Mouse (Mus musculus) forebrain, embryonic 16.5 days (tissue): ENCODE measurements at regions not wholly inside any gene's neighbourhood (a gene's known extent, or its start where the extent isn't known, plus 50 kb on each side); places are given as distances from the start of the nearest gene placed in this dataset.

Experiments
- ATAC-seq: fragments of 200-750 bp; cut with Nextera tagmentation; 2 replicates; pipeline ENCODE4 v1.8.0; 2017; ENCODE audit warnings: mild to moderate bottlenecking, moderate library complexity
- H3K27ac ChIP-seq: fragments of 300-500 bp; sonication (generic); 2 replicates; pipeline ENCODE4 v1.5.1; 2014; ENCODE audit warnings: low read length, control low read depth
- H3K27me3 ChIP-seq: fragments of 300-500 bp; sonication (generic); replicated peaks from 2 replicates; pipeline ENCODE4 v1.6.1; 2014; ENCODE audit warnings: low read length; ENCODE audit not compliant: control insufficient read depth, insufficient read depth
- H3K36me3 ChIP-seq: fragments of 300-500 bp; sonication (generic); 2 replicates; pipeline ENCODE4 v1.6.1; 2014; ENCODE audit not compliant: control insufficient read depth, insufficient read depth
- H3K4me1 ChIP-seq: fragments of 300-500 bp; sonication (generic); replicated peaks from 2 replicates; pipeline ENCODE4 v1.6.1; 2014; ENCODE audit warnings: low read length; ENCODE audit not compliant: control insufficient read depth, insufficient read depth
- H3K4me2 ChIP-seq: fragments of 300-500 bp; sonication (generic); 2 replicates; pipeline ENCODE4 v1.6.1; 2014; ENCODE audit warnings: mild to moderate bottlenecking, low read length, control low read depth
- H3K4me3 ChIP-seq: fragments of 300-500 bp; sonication (generic); replicated peaks from 2 replicates; pipeline ENCODE4 v1.5.1; 2014; ENCODE audit warnings: mild to moderate bottlenecking, low read length, control low read depth
- H3K9ac ChIP-seq: fragments of 300-500 bp; sonication (generic); replicated peaks from 2 replicates; pipeline ENCODE4 v1.6.1; 2014; ENCODE audit warnings: low read depth, low read length, control low read depth
- H3K9me3 ChIP-seq: fragments of 300-500 bp; sonication (generic); 2 replicates; pipeline ENCODE4 v1.6.1; 2016; ENCODE audit warnings: low read length; ENCODE audit not compliant: control insufficient read depth
- WGBS: fragments of 180-500 bp; shearing (Covaris S2); extraction: QIAGEN DNeasy Blood & Tissue Kit; methylation state at CpG from one replicate; pipeline ENCODE4 v1.1.7; 2014; 5-methylcytosine and 5-hydroxymethylcytosine counted together

GRCm38 (mm10) chr15:90021746-90022312, 180.2 kb upstream of the Syt10 start:
- H3K9ac ChIP-seq = no peak overlapping the region
- no peak overlapping the region for H3K27ac ChIP-seq
- H3K9me3 ChIP-seq = no peaks in the 10 kb centered on the region
- no peaks in the 10 kb centered on the region for H3K36me3 ChIP-seq
- H3K4me2 ChIP-seq = no peak overlapping the region
- H3K4me1 ChIP-seq = no peaks in the 10 kb centered on the region
- no peaks in the 10 kb centered on the region for H3K27me3 ChIP-seq
- no peak overlapping the region for H3K4me3 ChIP-seq
- ATAC-seq = no peak

GRCm38 (mm10) chr15:90023164-90023563, 181.5 kb upstream of the Syt10 start:
- Histone ChIP-seq H3K4me3 (no peak overlapping the region), H3K27ac (no peak overlapping the region), H3K9ac (no peak overlapping the region), H3K36me3 (no peaks in the 10 kb centered on the region), H3K9me3 (no peaks in the 10 kb centered on the region), H3K27me3 (no peaks in the 10 kb centered on the region), H3K4me1 (no peaks in the 10 kb centered on the region), H3K4me2 (no peak overlapping the region)
- ATAC-seq = peak; percentile 52; the same call in 1 of the 2 replicates
- WGBS = 49% methylated on average over 4 of the region's 4 CpGs

GRCm38 (mm10) chr15:90034356-90034755, 189.8 kb upstream of the Alg10b start:
- H3K4me2 ChIP-seq = no peak overlapping the region
- WGBS = 68% methylated on average over 2 of the region's 2 CpGs
- no peaks in the 10 kb centered on the region for H3K4me1 ChIP-seq
- no peaks in the 10 kb centered on the region for H3K9me3 ChIP-seq
- no peak overlapping the region for H3K9ac ChIP-seq
- H3K36me3 ChIP-seq = no peaks in the 10 kb centered on the region
- no peaks in the 10 kb centered on the region for H3K27me3 ChIP-seq
- ATAC-seq = no peak
- H3K4me3 ChIP-seq = no peak overlapping the region
- no peak overlapping the region for H3K27ac ChIP-seq

GRCm38 (mm10) chr15:90045683-90046082, 178.4 kb upstream of the Alg10b start:
- Histone ChIP-seq H3K4me2 (no peak overlapping the region), H3K4me1 (peaks cover 3% of the 10 kb centered on the region), H3K9ac (no peak overlapping the region), H3K27ac (no peak overlapping the region), H3K36me3 (no peaks in the 10 kb centered on the region), H3K27me3 (no peaks in the 10 kb centered on the region), H3K4me3 (no peak overlapping the region), H3K9me3 (no peaks in the 10 kb centered on the region)
- 84% methylated on average over 5 of the region's 5 CpGs for WGBS
- no peak for ATAC-seq

- H3K27me3 ChIP-seq = no peaks in the 10 kb centered on the region
- no peaks in the 10 kb centered on the region for H3K4me1 ChIP-seq
- no peak overlapping the region for H3K4me2 ChIP-seq
- 86% methylated on average over 7 of the region's 7 CpGs for WGBS
- H3K4me3 ChIP-seq = no peak overlapping the region
- ATAC-seq = no peak
- H3K9ac ChIP-seq = no peak overlapping the region
- H3K36me3 ChIP-seq = no peaks in the 10 kb centered on the region
- no peak overlapping the region for H3K27ac ChIP-seq
- no peaks in the 10 kb centered on the region for H3K9me3 ChIP-seq
Observed at GRCm38 (mm10) chr15:90062021-90062420, 162.1 kb upstream of the Alg10b start.

GRCm38 (mm10) chr15:90065768-90066167, 158.3 kb upstream of the Alg10b start:
- no peak overlapping the region for H3K27ac ChIP-seq
- WGBS = 87% methylated on average over 3 of the region's 3 CpGs
- no peak overlapping the region for H3K4me2 ChIP-seq
- H3K27me3 ChIP-seq = no peaks in the 10 kb centered on the region
- H3K4me1 ChIP-seq = no peaks in the 10 kb centered on the region
- ATAC-seq = no peak
- no peak overlapping the region for H3K4me3 ChIP-seq
- no peak overlapping the region for H3K9ac ChIP-seq
- no peaks in the 10 kb centered on the region for H3K9me3 ChIP-seq
- H3K36me3 ChIP-seq = no peaks in the 10 kb centered on the region

GRCm38 (mm10) chr15:90072078-90072477, 152.0 kb upstream of the Alg10b start:
- Histone ChIP-seq H3K4me2 (no peak overlapping the region), H3K27ac (no peak overlapping the region), H3K27me3 (no peaks in the 10 kb centered on the region), H3K4me1 (no peaks in the 10 kb centered on the region), H3K4me3 (no peak overlapping the region), H3K9ac (no peak overlapping the region), H3K36me3 (no peaks in the 10 kb centered on the region), H3K9me3 (no peaks in the 10 kb centered on the region)
- 58% methylated on average over 6 of the region's 6 CpGs for WGBS
- ATAC-seq = peak; percentile 61; the same call in 1 of the 2 replicates

GRCm38 (mm10) chr15:90082175-90082951, 141.7 kb upstream of the Alg10b start:
- no peak for ATAC-seq
- Histone ChIP-seq H3K9me3 (no peaks in the 10 kb centered on the region), H3K4me1 (no peaks in the 10 kb centered on the region), H3K27ac (no peak overlapping the region), H3K4me2 (no peak overlapping the region), H3K27me3 (no peaks in the 10 kb centered on the region), H3K36me3 (no peaks in the 10 kb centered on the region), H3K4me3 (no peak overlapping the region), H3K9ac (no peak overlapping the region)
- WGBS = 85% methylated on average over 9 of the region's 9 CpGs

- no peaks in the 10 kb centered on the region for H3K4me1 ChIP-seq
- H3K4me2 ChIP-seq = no peak overlapping the region
- H3K4me3 ChIP-seq = no peak overlapping the region
- no peaks in the 10 kb centered on the region for H3K36me3 ChIP-seq
- no peak overlapping the region for H3K9ac ChIP-seq
- no peak for ATAC-seq
- no peaks in the 10 kb centered on the region for H3K9me3 ChIP-seq
- no peak overlapping the region for H3K27ac ChIP-seq
- H3K27me3 ChIP-seq = no peaks in the 10 kb centered on the region
- WGBS = 86% methylated on average over 3 of the region's 3 CpGs
Observed at GRCm38 (mm10) chr15:90109445-90109988, 114.6 kb upstream of the Alg10b start.
